Mouse (Mus musculus): ENCODE measurements at regions not wholly inside any gene's neighbourhood (a gene's known extent, or its start where the extent isn't known, plus 50 kb on each side); places are given as distances from the start of the nearest gene placed in this dataset.

DNA sequence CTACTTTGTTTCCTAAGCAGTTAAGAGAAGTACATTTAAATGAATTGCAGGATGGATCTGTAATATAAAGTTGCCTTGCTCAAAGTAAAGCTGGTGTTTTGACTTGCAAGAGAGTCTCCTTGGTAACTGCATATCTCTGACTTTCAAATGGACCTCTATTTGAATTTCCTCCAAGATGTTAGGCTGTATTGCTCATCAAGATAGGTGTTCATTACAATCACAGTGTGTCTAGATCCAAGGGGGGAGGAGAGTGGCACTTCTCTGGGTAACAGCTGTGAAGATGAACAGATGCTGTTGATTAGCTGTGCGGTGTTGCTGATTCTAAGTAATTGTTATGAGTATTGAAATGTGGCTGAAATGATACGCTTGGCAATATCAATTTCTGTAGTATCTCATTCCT is 787.2 kb downstream of the Pom121l12 start:
- no peaks in the 10 kb centered on the region for H3K4me1 ChIP-seq (ENCODE audit: control insufficient read depth, insufficient read depth, low read length)
- no peak overlapping the region for H3K4me3 ChIP-seq (ENCODE audit: low read depth, low read length)
- no peak overlapping the region for H3K9ac ChIP-seq (ENCODE audit: low read depth, poor library complexity, severe bottlenecking)
- TF ChIP-seq POLR2A (IDR thresholded peaks at IDR 0.05; ENCODE audit: insufficient read depth, low read length) (no peak), CTCF (IDR thresholded peaks at IDR 0.05; ENCODE audit: low read depth, low read length) (no peak), EP300 (IDR thresholded peaks at IDR 0.05; ENCODE audit: insufficient read depth, low read depth, low read length) (no peak)
- H3K9me3 ChIP-seq (replicated peaks; ENCODE audit: control insufficient read depth, insufficient read depth, low read length, poor library complexity, severe bottlenecking): no peaks in the 10 kb centered on the region
- no peaks in the 10 kb centered on the region for H3K36me3 ChIP-seq (ENCODE audit: control insufficient read depth, insufficient read depth, low read length, poor library complexity, severe bottlenecking)
- H3K27me3 ChIP-seq (ENCODE audit: control insufficient read depth, insufficient read depth, low read length, poor library complexity, severe bottlenecking): no peaks in the 10 kb centered on the region
- no peak overlapping the region for H3K27ac ChIP-seq (ENCODE audit: insufficient read depth, low read length)

DNA sequence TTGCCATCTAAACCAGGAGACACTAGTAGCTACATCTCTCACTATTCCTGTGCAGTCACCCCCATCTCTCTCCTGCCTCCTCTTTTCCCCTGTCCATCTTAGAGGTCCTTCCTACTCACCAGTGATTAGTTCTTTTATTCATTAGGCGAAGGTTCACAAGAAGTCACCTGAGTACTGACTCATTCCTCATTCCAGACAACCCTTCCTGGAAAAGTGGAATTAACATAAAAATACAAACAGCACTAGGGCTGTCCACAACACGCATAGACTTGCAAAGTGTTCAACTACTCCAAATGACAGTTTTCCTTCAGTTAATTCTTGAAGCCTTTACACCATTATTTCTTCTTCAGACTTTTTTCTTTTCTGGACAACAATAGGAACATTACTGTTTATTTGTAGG is 821.7 kb upstream of the Vstm2a start:
- no peaks in the 10 kb centered on the region for H3K27me3 ChIP-seq (ENCODE audit: control insufficient read depth, insufficient read depth, low read length, poor library complexity, severe bottlenecking)

More for the DNA sequence above, 821.7 kb upstream of the Vstm2a start:
- H3K4me3 ChIP-seq (ENCODE audit: low read depth, low read length): no peak overlapping the region
- peak overlapping the region; percentile 71 for H3K27ac ChIP-seq (ENCODE audit: insufficient read depth, low read length)
- H3K4me1 ChIP-seq (ENCODE audit: control insufficient read depth, insufficient read depth, low read length): no peaks in the 10 kb centered on the region
- TF ChIP-seq CTCF (IDR thresholded peaks at IDR 0.05; ENCODE audit: low read depth, low read length) (no peak), POLR2A (IDR thresholded peaks at IDR 0.05; ENCODE audit: insufficient read depth, low read length) (no peak), EP300 (IDR thresholded peaks at IDR 0.05; ENCODE audit: insufficient read depth, low read depth, low read length) (no peak)
- no peaks in the 10 kb centered on the region for H3K9me3 ChIP-seq (replicated peaks; ENCODE audit: control insufficient read depth, insufficient read depth, low read length, poor library complexity, severe bottlenecking)
- H3K36me3 ChIP-seq (ENCODE audit: control insufficient read depth, insufficient read depth, low read length, poor library complexity, severe bottlenecking): no peaks in the 10 kb centered on the region
- H3K9ac ChIP-seq (ENCODE audit: low read depth, poor library complexity, severe bottlenecking): no peak overlapping the region
